Mouse (Mus musculus) neural tube, embryonic 14.5 days (tissue): ENCODE data around the gene Sec1. TPM values are rescaled to one million over a fixed set of nuclear protein-coding genes. Genes with fewer than 3 reads are reported as not detected.

Experiments used
- ATAC-seq: fragments of 200-750 bp; cut with Nextera tagmentation; 2 replicates; pipeline ENCODE4 v1.8.0; 2017; ENCODE audit warnings: low read depth, mild to moderate bottlenecking, moderate TSS enrichment, moderate library complexity
- H3K27ac ChIP-seq: fragments of 300-500 bp; sonication (generic); 2 replicates; pipeline ENCODE4 v1.5.1; 2014; ENCODE audit warnings: low read depth, mild to moderate bottlenecking, control low read depth, low read length, moderate library complexity, mixed read lengths
- H3K27me3 ChIP-seq: fragments of 300-500 bp; sonication (generic); 2 replicates; pipeline ENCODE4 v1.6.1; 2014; ENCODE audit warnings: low read length; ENCODE audit not compliant: control insufficient read depth, insufficient read depth
- H3K36me3 ChIP-seq: fragments of 300-500 bp; sonication (generic); 2 replicates; pipeline ENCODE4 v1.6.1; 2014; ENCODE audit warnings: low read length, mixed read lengths; ENCODE audit not compliant: control insufficient read depth, insufficient read depth
- H3K4me1 ChIP-seq: fragments of 300-500 bp; sonication (generic); 2 replicates; pipeline ENCODE4 v1.6.1; 2014; ENCODE audit warnings: low read length; ENCODE audit not compliant: control insufficient read depth, insufficient read depth
- H3K4me2 ChIP-seq: fragments of 300-500 bp; sonication (generic); 2 replicates; pipeline ENCODE4 v1.6.1; 2014; ENCODE audit warnings: mild to moderate bottlenecking, low read depth, low read length, control low read depth
- H3K4me3 ChIP-seq: fragments of 300-500 bp; sonication (generic); 2 replicates; pipeline ENCODE4 v1.5.1; 2014; ENCODE audit warnings: low read depth, low read length, control low read depth, mixed read lengths
- H3K9ac ChIP-seq: fragments of 300-500 bp; sonication (generic); replicated peaks from 2 replicates; pipeline ENCODE4 v1.6.1; 2014; ENCODE audit warnings: low read depth, mild to moderate bottlenecking, control low read depth, low read length, mixed read lengths
- H3K9me3 ChIP-seq: fragments of 300-500 bp; sonication (generic); 2 replicates; pipeline ENCODE4 v1.6.1; 2016; ENCODE audit warnings: low read length; ENCODE audit not compliant: control insufficient read depth
- WGBS: fragments of 180-500 bp; shearing (Covaris S2); extraction: QIAGEN DNeasy Blood & Tissue Kit; methylation state at CpG from one replicate; pipeline ENCODE4 v1.1.7; 2014; 5-methylcytosine and 5-hydroxymethylcytosine counted together
- polyA plus RNA-seq: library from polyadenylated mRNA; unstranded; fragments of >200 nt; fragmentation: Nextera tagmentation; extraction: Ambion mirVana; gene quantifications from 2 replicates; pipeline ENCODE4 v1.2.1, GENCODE M21; 2014

Gene Sec1
- polyA plus RNA-seq, 1 experiment from 2014 or later = 0.13 TPM

DNA sequence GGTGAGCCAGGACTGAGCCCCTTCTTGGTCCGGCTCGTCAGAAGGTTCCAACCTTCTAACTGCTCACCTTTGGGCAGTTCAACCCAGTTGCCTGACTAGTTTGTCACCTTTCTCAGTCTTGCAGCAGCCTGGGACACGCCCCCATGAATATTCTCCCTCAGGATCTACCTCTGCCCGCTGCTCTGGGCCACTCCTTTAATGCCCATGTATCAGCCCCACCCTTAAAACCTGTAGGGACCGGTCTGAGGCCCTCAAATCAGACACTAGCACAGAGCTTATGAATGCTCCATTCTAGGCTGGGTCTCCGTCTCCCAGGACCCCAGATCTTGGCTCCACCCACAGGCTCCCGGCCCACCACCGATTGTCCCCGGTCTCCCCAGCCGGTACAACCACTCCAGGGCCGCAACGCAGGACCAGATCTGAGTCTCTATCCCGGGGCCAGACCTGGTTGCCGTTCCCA lies 20.5 kb upstream of the Sec1 start:
- Histone ChIP-seq H3K4me3 (peak overlapping the region; percentile 62), H3K4me1 (peaks cover 38% of the 10 kb centered on the region), H3K9me3 (no peaks in the 10 kb centered on the region), H3K4me2 (peak overlapping the region; percentile 92), H3K27ac (peak overlapping the region; percentile 55; the same call in 1 of the 2 replicates), H3K36me3 (peaks cover 32% of the 10 kb centered on the region), H3K27me3 (no peaks in the 10 kb centered on the region; the same call in 1 of the 2 replicates), H3K9ac (peak overlapping the region; percentile 69)
- WGBS = 11% methylated on average over 14 of the region's 14 CpGs
- peak; percentile 33 for ATAC-seq

DNA sequence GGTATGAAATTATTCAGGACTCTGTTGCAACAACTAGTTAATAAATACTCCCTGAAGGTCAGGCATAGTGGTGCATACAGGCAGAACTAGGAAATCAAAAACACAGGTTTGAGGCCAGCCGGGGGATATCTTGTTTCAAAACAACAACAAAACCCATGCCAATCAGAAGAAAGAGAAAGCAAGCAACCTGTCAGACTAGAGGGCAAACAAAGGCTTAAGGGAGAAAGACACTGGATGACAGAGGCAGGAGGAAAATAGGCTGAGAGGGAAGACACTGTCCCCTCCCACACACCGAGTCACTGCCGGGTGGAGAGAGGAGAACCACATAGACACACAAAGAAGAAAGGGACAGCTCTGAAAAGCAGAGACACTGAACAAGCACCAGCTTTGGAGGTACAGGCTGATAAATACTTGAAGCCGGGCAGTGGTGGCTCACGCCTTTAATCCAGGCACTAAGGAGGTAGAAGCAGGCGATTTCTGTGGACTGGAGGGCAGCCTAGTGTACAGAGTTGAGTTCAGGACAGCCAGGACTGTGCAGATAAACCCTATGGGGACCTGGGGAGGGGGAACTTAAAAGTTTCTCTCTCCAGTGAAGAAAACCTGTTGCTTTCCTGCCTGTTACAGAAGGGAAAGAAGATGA lies 19.8 kb upstream of the Sec1 start:
- Histone ChIP-seq H3K9me3 (no peaks in the 10 kb centered on the region), H3K4me1 (peaks cover 39% of the 10 kb centered on the region), H3K27ac (no peak overlapping the region), H3K9ac (no peak overlapping the region; the same call in 1 of the 2 replicates), H3K27me3 (no peaks in the 10 kb centered on the region; the same call in 1 of the 2 replicates), H3K4me3 (peak overlapping the region; percentile 62; the same call in 1 of the 2 replicates), H3K36me3 (peaks cover 31% of the 10 kb centered on the region), H3K4me2 (peak overlapping the region; percentile 92)
- WGBS = 85% methylated on average over 6 of the region's 6 CpGs
- ATAC-seq = no peak

DNA sequence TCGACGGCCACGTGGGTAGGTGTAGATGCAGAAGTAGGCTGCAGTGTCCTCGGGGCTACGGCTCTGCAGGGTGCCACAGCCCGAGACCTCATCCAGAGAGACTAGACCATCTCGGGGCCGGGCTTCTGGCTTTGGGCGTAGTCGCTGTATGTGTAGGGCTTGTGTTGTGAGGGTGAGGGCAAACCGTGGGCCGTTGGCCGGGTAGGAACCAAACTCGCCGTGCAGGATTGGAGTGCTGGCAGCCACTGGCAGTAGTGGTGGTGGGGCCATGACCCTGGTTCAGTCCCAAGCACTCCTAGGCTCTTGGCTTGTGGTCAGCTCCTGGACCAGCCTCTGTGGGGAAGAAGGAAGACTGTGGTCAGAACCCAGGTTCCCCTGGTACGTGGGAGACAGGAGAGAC lies 19.2 kb upstream of the Sec1 start:
- Histone ChIP-seq H3K4me1 (peaks cover 40% of the 10 kb centered on the region), H3K4me2 (no peak overlapping the region), H3K27ac (no peak overlapping the region), H3K4me3 (no peak overlapping the region), H3K36me3 (peaks cover 31% of the 10 kb centered on the region), H3K9me3 (no peaks in the 10 kb centered on the region), H3K9ac (no peak overlapping the region), H3K27me3 (no peaks in the 10 kb centered on the region; the same call in 1 of the 2 replicates)
- WGBS = 89% methylated on average over 16 of the region's 16 CpGs
- no peak for ATAC-seq

DNA sequence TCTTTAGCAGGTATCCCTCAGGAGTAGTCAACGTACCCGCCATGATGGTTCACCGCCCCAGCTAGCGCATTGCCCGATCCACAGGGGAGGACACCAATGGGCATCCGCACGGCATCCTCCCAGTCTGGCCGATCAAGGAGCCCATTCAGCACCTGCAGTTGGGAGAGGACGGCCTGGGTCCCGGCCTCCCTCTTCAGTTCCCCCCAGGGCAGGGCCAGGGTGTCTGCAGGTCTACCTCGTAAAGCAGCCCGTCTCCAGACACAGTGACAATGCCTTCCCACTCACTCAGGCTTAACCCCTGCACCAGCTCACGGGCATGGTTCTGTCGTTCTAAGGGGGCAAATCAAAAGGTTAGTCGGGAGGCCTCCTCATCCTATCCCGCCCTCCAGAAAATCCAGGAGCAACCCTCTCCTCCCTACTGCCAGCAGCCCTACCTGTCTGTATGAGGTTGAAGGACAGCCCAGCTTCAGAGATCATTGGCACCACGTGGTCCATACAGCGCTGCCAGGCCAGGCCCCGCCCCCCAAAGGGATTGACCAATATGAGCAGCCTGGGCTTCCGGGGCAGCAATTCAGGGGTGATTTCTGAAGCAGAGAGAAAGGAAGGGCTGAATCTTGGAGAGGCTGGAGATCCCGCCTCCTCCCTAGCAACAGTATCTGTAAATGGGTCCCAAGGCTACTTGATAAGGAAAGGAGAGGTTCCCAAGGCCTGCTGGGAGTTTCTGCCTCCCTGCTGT lies 18.0 kb upstream of the Sec1 start:
- no peaks in the 10 kb centered on the region for H3K9me3 ChIP-seq
- no peak overlapping the region for H3K4me3 ChIP-seq
- WGBS = 89% methylated on average over 21 of the region's 21 CpGs
- no peak overlapping the region for H3K9ac ChIP-seq
- peaks cover 45% of the 10 kb centered on the region for H3K4me1 ChIP-seq
- H3K27ac ChIP-seq = no peak overlapping the region
- H3K27me3 ChIP-seq = no peaks in the 10 kb centered on the region; the same call in 1 of the 2 replicates
- H3K36me3 ChIP-seq = peaks cover 31% of the 10 kb centered on the region
- H3K4me2 ChIP-seq = no peak overlapping the region
- ATAC-seq = no peak

DNA sequence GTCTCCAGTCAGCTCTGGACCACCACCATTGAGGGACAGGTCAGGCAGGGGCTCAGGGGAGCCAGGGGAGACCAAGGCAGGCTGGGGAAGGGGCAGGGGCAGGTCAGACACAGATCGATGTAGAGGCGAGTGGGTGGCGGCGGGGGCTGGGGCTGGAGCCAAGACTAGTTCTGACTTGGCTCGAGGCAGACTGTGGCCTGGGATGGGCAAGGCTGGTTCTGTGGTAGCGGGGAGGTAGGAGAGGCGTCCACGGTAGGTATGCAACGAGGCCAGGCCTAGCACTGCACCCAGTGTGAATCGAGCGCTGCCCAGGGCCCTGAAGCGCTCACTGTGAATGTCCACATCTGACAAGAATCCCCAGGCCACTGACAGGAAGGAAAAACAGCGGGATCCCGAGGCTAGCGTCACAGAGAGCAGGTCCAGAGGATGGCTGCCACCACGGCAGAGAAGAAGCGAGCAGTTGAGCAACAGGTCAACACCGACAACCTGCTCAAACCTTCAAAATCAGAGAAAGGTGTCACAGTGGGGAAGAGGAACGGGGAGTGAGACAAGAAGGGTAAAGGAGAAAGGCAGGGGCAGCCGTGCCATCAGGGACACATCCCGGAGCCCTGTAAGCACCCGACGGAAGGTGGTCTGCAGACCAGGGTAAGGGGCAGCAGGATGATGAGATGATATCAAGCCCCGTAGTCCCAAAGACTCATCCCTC lies 17.3 kb upstream of the Sec1 start:
- Histone ChIP-seq H3K9ac (no peak overlapping the region), H3K36me3 (peaks cover 31% of the 10 kb centered on the region), H3K4me3 (no peak overlapping the region), H3K27me3 (no peaks in the 10 kb centered on the region; the same call in 1 of the 2 replicates), H3K4me2 (no peak overlapping the region), H3K27ac (no peak overlapping the region), H3K9me3 (no peaks in the 10 kb centered on the region), H3K4me1 (peaks cover 40% of the 10 kb centered on the region)
- ATAC-seq = no peak
- WGBS = 91% methylated on average over 24 of the region's 24 CpGs

DNA sequence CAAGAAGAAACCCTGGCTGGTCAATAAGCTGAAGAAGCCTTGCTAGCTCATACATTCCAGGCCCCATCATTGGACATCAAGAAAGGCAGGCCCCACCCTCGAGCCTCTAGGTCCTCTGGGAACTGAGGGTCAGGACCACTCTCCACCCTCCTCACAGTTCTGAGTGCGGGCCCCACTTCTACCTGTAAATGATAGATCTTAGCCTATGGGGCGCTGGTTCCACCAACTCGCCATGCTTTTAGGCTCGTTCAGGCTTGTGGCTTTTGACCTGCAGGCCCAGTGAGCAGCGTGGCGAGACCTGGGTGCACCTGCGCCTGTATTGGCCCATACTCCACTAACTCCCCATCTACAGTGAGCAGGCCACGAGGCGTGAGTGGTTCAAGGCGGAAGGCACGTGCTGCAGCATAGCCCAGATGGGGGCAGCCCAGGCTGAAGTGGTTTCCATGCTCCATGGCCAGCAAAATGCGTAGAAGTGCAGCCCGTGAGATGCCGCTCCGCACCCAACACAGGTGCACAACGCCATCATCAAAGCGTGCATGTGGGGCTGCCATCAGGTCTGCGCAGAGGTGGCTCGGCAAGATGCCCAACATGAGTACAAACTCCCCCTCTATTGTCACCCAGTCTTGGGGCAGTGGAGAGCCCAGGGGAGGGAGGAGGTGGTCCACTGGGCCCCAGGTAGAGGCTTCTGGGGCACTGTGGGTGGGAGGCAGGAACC lies 16.4 kb upstream of the Sec1 start:
- no peak for ATAC-seq
- Histone ChIP-seq H3K27ac (no peak overlapping the region), H3K4me3 (no peak overlapping the region), H3K36me3 (peaks cover 31% of the 10 kb centered on the region), H3K4me1 (peaks cover 40% of the 10 kb centered on the region), H3K27me3 (no peaks in the 10 kb centered on the region; the same call in 1 of the 2 replicates), H3K9me3 (no peaks in the 10 kb centered on the region), H3K4me2 (no peak overlapping the region), H3K9ac (no peak overlapping the region)
- 95% methylated on average over 20 of the region's 20 CpGs for WGBS

DNA sequence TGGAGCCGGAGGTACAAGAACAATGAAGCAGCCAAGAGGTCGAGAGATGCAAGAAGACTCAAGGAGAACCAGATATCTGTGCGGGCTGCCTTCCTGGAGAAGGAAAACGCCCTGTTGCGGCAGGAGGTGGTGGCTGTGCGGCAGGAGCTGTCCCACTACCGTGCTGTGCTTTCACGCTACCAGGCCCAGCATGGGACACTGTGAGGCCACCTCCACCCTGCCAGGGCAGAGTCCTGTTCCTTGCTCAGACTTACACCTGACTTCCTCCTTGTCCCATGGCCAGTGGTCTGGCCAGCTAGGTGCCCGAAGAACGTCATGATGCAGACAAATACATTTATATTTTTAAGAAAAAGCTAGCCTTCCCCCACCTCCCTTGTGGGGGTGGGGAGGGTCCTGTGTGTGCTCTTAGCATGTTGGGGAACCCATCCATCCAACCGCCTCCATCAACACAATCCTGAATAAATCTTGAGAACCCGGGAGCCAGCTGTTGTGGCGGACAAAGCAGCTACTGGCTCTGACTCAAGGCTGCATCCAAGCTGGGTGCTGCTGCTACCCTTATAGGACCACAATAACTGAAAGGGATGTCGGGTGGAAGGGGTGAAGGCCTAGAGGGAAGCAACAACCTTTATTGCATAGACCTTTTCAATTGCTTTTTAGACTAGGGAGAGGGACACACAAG lies 15.6 kb upstream of the Sec1 start:
- Histone ChIP-seq H3K36me3 (peaks cover 31% of the 10 kb centered on the region), H3K9me3 (no peaks in the 10 kb centered on the region), H3K9ac (no peak overlapping the region), H3K4me3 (no peak overlapping the region), H3K27me3 (no peaks in the 10 kb centered on the region; the same call in 1 of the 2 replicates), H3K4me1 (peaks cover 40% of the 10 kb centered on the region), H3K4me2 (no peak overlapping the region), H3K27ac (no peak overlapping the region)
- no peak for ATAC-seq
- WGBS = 70% methylated on average over 14 of the region's 14 CpGs

DNA sequence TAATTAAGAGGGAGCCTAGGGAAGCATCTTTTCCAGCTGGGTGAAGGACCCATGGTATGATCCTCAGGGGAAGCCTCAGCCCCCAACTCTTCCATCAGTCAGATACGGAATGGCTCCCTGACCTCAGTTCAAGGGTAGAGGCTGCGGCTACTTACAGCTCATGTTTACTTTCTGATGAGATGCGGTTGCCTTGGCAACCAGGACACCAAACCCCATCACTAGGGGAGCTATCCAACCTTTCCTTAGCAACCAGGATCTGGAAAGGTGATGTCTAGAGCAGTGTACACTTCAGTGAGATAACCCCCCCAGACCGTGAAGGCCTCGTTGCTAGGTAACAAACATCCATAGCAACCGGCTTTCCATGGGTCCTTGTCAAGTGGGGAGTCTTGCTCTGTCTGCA lies 14.8 kb upstream of the Sec1 start:
- Histone ChIP-seq H3K4me2 (peak overlapping the region; percentile 14; the same call in 1 of the 2 replicates), H3K27ac (no peak overlapping the region), H3K27me3 (no peaks in the 10 kb centered on the region), H3K4me3 (no peak overlapping the region), H3K36me3 (peaks cover 31% of the 10 kb centered on the region), H3K9me3 (no peaks in the 10 kb centered on the region), H3K4me1 (peaks cover 34% of the 10 kb centered on the region), H3K9ac (no peak overlapping the region)
- 35% methylated on average over 6 of the region's 6 CpGs for WGBS
- no peak for ATAC-seq
